Mouse (Mus musculus): ENCODE measurements around the gene Olig2.

DNA sequence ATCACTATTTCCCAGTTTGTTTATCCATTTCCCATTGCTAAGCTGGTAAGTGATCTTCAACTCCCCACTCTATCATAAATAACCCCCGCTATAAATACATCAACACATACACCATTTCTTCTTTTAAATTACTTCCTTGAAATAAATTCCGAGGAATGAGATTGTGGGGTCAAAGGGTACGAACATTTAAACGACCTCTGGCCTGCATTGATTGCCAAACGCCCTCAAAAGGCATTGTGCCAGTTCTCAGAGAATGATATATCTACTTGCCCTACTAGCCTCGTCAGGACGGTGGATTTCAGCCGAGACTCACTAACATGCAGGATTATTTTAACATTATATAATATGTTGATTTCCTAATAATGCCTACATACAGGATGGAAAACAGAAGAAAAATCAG lies 38.2 kb upstream of the Olig2 start:
- no peak for TF ChIP-seq POLR2A (IDR thresholded peaks at IDR 0.05; ENCODE audit: control insufficient read depth, low read depth, low read length)
- no peak for TF ChIP-seq CTCF (IDR thresholded peaks at IDR 0.05; ENCODE audit: control insufficient read depth, insufficient read depth, insufficient replicate concordance, low read depth, low read length)

Measured in testis, adult 2 months (tissue).